Comparison of ENCODE assay signal across 11 mouse cellular contexts in genomic region chr8:105373032-105373431, GRCm38 (mm10). TPM values are rescaled to one million over a fixed set of nuclear protein-coding genes. Genes with fewer than 3 reads are reported as not detected.
DNase-seq lines count a peak whose midpoint lies in the region; ATAC-seq and TF ChIP-seq lines count a peak whose summit lies in the region.
"Had no signal": no experiment of that assay in that cellular context is flagged by ENCODE, and none has a peak within 500 bp of the region (broad histone marks: within the 10 kb centered on the region; RNA-seq: fewer than 3 reads in every experiment).

Plekhg4 (plus strand) TSS chr8:105373274.

- no peak for TF ChIP-seq CTCF in gastrocnemius, adult 2 months (IDR thresholded peaks at IDR 0.05)
- no peak for TF ChIP-seq CTCF in testis, adult 2 months (IDR thresholded peaks at IDR 0.05; ENCODE audit: control insufficient read depth, insufficient read depth, insufficient replicate concordance, low read depth, low read length)

- intact Hi-C loops in gastrocnemius, adult 2 months (cut with DNase I), result no loop called here

- DNase-seq in gastrocnemius, adult 2 months, result peak; percentile 16
- DNase-seq in gastrocnemius, postnatal 10 days, result no peak
- no peak for DNase-seq in testis, postnatal 14 days (ENCODE audit: low spot score)
- DNase-seq in limb, embryonic 10.5 days (ENCODE audit: low spot score), result no peak
- DNase-seq in layer of hippocampus, postnatal 14 days (ENCODE audit: low spot score in 2 of 2), result no peak
- DNase-seq in right cerebral cortex, postnatal 10 days (ENCODE audit: low spot score in 2 of 2), result no peak
- DNase-seq: embryo, embryonic 11 days; kidney, adult 9 months had no signal

- peak within 1 kb of the TSS; percentile 49; the same call in 1 of the 2 replicates for H3K4me2 ChIP-seq in neural tube, embryonic 15.5 days

- no peaks in the 10 kb centered on the region for H3K9me3 ChIP-seq in limb, embryonic 10.5 days (replicated peaks)
- H3K9me3 ChIP-seq in neural tube, embryonic 15.5 days (replicated peaks), result no peaks in the 10 kb centered on the region

- no peaks in the 10 kb centered on the region for H3K27me3 ChIP-seq in testis, adult 2 months (ENCODE audit: control insufficient read depth, insufficient read depth, low read length)
- H3K27me3 ChIP-seq in limb, embryonic 10.5 days (ENCODE audit: low read depth, poor library complexity, severe bottlenecking), result 0 out of 2 replicates have a peak, but pooled peaks cover 3% of the 10 kb centered on the region
- H3K27me3 ChIP-seq in neural tube, embryonic 15.5 days (replicated peaks), result no peaks in the 10 kb centered on the region

- H3K4me3 ChIP-seq in gastrocnemius, adult 2 months, result no peak within 1 kb of the TSS
- H3K4me3 ChIP-seq in testis, adult 2 months (ENCODE audit: control insufficient read depth, low read depth, low read length), result peak within 1 kb of the TSS; percentile 83
- H3K4me3 ChIP-seq in limb, embryonic 10.5 days, result peak within 1 kb of the TSS; percentile 38
- no peak within 1 kb of the TSS for H3K4me3 ChIP-seq in neural tube, embryonic 15.5 days (replicated peaks)

- TF ChIP-seq POLR2A in testis, adult 2 months (IDR thresholded peaks at IDR 0.05; ENCODE audit: control insufficient read depth, low read depth, low read length), result no peak

- H3K36me3 ChIP-seq in testis, adult 2 months (ENCODE audit: control insufficient read depth, insufficient read depth, low read length), result no peaks in the 10 kb centered on the region
- peaks cover 14% of the 10 kb centered on the region for H3K36me3 ChIP-seq in limb, embryonic 10.5 days
- peaks cover 3% of the 10 kb centered on the region; the same call in 1 of the 2 replicates for H3K36me3 ChIP-seq in neural tube, embryonic 15.5 days

- WGBS in limb, embryonic 10.5 days, result 71% methylated on average over 2 of the region's 2 CpGs
- WGBS in neural tube, embryonic 15.5 days, result 64% methylated on average over 2 of the region's 2 CpGs

- no peak for ATAC-seq in neural tube, embryonic 15.5 days (ENCODE audit: low FRiP score)

- no peak within 1 kb of the TSS for H3K27ac ChIP-seq in gastrocnemius, adult 2 months
- H3K27ac ChIP-seq in testis, adult 2 months (ENCODE audit: control insufficient read depth, insufficient read depth, low read depth, low read length), result no peak within 1 kb of the TSS
- peak within 1 kb of the TSS; percentile 4; the same call in 1 of the 2 replicates for H3K27ac ChIP-seq in limb, embryonic 10.5 days
- H3K27ac ChIP-seq in neural tube, embryonic 15.5 days (replicated peaks), result no peak within 1 kb of the TSS

- peaks cover 9% of the 10 kb centered on the region for H3K4me1 ChIP-seq in testis, adult 2 months (ENCODE audit: control insufficient read depth, insufficient read depth, low read length)
- peaks cover 16% of the 10 kb centered on the region for H3K4me1 ChIP-seq in limb, embryonic 10.5 days
- H3K4me1 ChIP-seq in neural tube, embryonic 15.5 days, result peaks cover 5% of the 10 kb centered on the region; the same call in 1 of the 2 replicates

- H3K9ac ChIP-seq in neural tube, embryonic 15.5 days (replicated peaks), result no peak within 1 kb of the TSS

RNA-seq across cellular contexts. Expression of gene Plekhg4, which starts in this region (rescaled TPM):
- total RNA-seq in gastrocnemius, adult 2 months (2021), result not detected
- total RNA-seq in gastrocnemius, postnatal 10 days (2021), result under 1 TPM; 0.07 to 0.79 TPM
- polyA plus RNA-seq in testis, adult 2 months (2012; rRNA removed), result 23.0 and 24.2 TPM in 2 replicates
- polyA plus RNA-seq in limb, embryonic 10.5 days (2016; fragmentation: Nextera tagmentation; extraction: Ambion mirVana), result 0.28 and 0.74 TPM in 2 replicates
- 1.7 and 2.4 TPM in 2 replicates for polyA plus RNA-seq in neural tube, embryonic 15.5 days (2015; fragmentation: Nextera tagmentation; extraction: Ambion mirVana)
- total RNA-seq in layer of hippocampus, postnatal 14 days (2021), result 1 to 10 TPM in 1 of 2 experiments, under 1 TPM in 1; 0.81 to 1.2 TPM
- polyA plus RNA-seq: liver, embryonic 16.5 days had no signal

Comparison
In these comparisons a context has a peak if more than half of its experiments do, and no peak if none do; other contexts are left out.
1. Peak in DNase-seq in gastrocnemius, adult 2 months; RNA of the gene not detected or under 1 TPM.
2. H3K4me3 ChIP-seq: peak in testis, adult 2 months (single experiment) and limb, embryonic 10.5 days (single experiment); none in gastrocnemius, adult 2 months (single experiment) and neural tube, embryonic 15.5 days (single experiment).